Mouse (Mus musculus) bone marrow, adult 2 months (tissue): ENCODE results near the gene Synpo2. TPM values are rescaled to one million over a fixed set of nuclear protein-coding genes. Genes with fewer than 3 reads are reported as not detected.

ENCODE experiments used
- H3K27ac ChIP-seq: fragments of 200-500 bp; 2 replicates; pipeline ENCODE4 v1.5.1; 2012; ENCODE audit warnings: low read depth, mild to moderate bottlenecking, control low read depth, inconsistent platforms, low read length; ENCODE audit not compliant: control insufficient read depth, poor library complexity, insufficient read depth
- H3K4me1 ChIP-seq: fragments of 200-500 bp; 2 replicates; pipeline ENCODE4 v1.6.1; 2011; ENCODE audit warnings: low read length; ENCODE audit not compliant: control insufficient read depth, insufficient read depth
- H3K4me3 ChIP-seq: fragments of 200-500 bp; replicated peaks from 2 replicates; pipeline ENCODE3; 2011; ENCODE audit warnings: mild to moderate bottlenecking, low read depth, low read length, control low read depth; ENCODE audit not compliant: control insufficient read depth
- CTCF ChIP-seq: fragments of 200-500 bp; IDR thresholded peaks from 2 replicates; pipeline ENCODE4 v1.5.1; 2011; ENCODE audit warnings: low read length, control low read depth; ENCODE audit not compliant: control insufficient read depth, insufficient read depth
- POLR2A ChIP-seq: fragments of 200-500 bp; IDR thresholded peaks from 2 replicates; pipeline ENCODE4 v1.6.1; 2011; ENCODE audit warnings: low read depth, mild to moderate bottlenecking, control low read depth, low read length, borderline replicate concordance; ENCODE audit not compliant: control insufficient read depth
- WGBS: fragments of 180-500 bp; shearing (Covaris S2); methylation state at CpG from one replicate; pipeline ENCODE4 v1.1.7; 2018; 5-methylcytosine and 5-hydroxymethylcytosine counted together
- polyA plus RNA-seq: library from polyadenylated mRNA; stranded (reverse); fragments of >200 nt; gene quantifications from 2 replicates; pipeline ENCODE4 v1.2.4, GENCODE M21; 2011; ENCODE audit warnings: low replicate concordance; ENCODE audit not compliant: missing spikeins, insufficient read depth, insufficient read length

Synpo2 gene
- polyA plus RNA-seq, 1 experiment, result 0.80 TPM

DNA sequence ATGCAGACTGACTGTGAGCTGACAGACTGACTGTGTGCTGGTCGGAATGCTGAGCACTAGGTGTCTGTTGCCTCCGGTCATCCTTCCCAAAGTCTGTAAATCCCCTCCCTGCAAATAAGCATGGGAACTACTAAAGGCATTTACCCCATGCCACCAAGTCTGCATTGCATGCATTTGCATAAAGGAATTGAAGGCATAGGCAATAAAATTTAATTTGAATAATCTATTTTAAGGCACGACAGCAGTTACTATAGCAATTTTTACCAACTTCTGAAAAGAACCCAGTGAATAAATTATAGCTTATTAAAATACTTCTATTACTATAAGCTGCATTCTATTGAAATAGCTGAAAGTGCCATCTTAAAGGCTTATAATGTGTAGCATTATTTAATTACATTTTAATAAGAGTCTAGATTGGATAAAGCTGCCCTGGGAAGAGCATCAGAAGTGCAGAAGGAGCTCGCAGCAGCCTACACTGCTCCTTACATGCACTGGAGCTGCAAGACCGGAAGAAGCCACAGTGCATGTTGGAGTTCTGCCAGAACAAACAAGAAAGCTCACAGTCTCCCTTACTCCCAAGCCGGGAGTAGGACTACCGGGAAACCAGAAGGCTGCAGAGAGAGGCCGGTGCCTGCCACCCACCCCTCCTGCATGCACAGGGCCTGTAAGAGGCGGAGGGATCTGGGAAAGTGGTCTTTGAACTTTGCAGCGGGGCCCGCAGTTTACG lies 142.9 kb downstream of the Synpo2 start:
- TF ChIP-seq POLR2A (no peak), CTCF (no peak)
- Histone ChIP-seq H3K4me1 (no peaks in the 10 kb centered on the region), H3K27ac (no peak overlapping the region), H3K4me3 (no peak overlapping the region)
- 84% methylated on average over 12 of the region's 12 CpGs for WGBS

GRCm38 (mm10) chr3:123092442-123092841 lies 143.5 kb downstream of the Synpo2 start:
- 74% methylated on average over 6 of the region's 6 CpGs for WGBS
- TF ChIP-seq POLR2A, result no peak
- TF ChIP-seq CTCF, result no peak
- Histone ChIP-seq H3K4me3 (no peak overlapping the region), H3K27ac (no peak overlapping the region), H3K4me1 (no peaks in the 10 kb centered on the region)

DNA sequence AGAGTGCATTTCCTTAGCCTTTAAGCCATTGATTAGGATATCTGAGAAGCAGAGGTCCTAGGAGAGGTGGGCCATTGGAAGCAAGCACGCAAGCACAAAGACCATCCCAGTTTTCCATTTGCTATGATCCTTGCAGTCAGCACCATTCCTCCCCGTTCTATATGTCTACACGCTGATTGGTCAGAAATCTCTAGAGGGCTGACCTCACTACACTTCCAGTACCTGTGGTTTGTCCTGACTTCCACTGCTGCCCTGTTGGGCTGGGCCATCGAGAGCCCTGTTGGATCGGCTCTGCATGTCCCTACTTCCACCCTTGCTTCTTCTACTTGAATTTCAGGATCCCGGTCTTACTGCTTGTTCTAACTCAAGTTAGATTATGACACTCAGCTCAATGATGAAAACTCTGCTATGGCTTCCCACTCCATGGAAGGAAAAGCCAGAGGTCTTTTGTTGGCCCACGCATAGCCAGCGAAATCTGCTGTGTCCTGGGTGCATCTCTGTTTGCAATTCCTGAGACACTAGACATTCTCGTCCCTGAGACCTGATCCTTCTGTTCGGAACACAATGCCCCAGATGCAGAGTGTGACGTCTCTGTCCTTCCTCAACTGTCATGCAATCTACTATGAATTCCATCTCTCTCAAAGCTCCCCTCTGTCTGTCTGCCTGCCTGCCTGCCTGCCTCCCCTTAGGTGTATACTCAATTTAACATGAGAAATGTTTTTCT lies 146.5 kb downstream of the Synpo2 start:
- Histone ChIP-seq H3K4me3 (no peak overlapping the region), H3K27ac (no peak overlapping the region), H3K4me1 (no peaks in the 10 kb centered on the region)
- WGBS, result 87% methylated on average over 11 of the region's 11 CpGs
- TF ChIP-seq POLR2A, result no peak
- TF ChIP-seq CTCF, result no peak

GRCm38 (mm10) chr3:123088284-123088683 lies 147.7 kb downstream of the Synpo2 start:
- no peak overlapping the region for H3K4me3 ChIP-seq
- H3K4me1 ChIP-seq, result no peaks in the 10 kb centered on the region
- no peak overlapping the region for H3K27ac ChIP-seq
- TF ChIP-seq POLR2A, result no peak
- TF ChIP-seq CTCF, result no peak
- WGBS, result 84% methylated on average over 5 of the region's 5 CpGs

GRCm38 (mm10) chr3:123085871-123086501 lies 150.0 kb downstream of the Synpo2 start:
- Histone ChIP-seq H3K27ac (no peak overlapping the region), H3K4me1 (no peaks in the 10 kb centered on the region), H3K4me3 (no peak overlapping the region)
- TF ChIP-seq POLR2A, result no peak
- TF ChIP-seq CTCF, result no peak
- WGBS, result 81% methylated on average over 16 of the region's 16 CpGs

DNA sequence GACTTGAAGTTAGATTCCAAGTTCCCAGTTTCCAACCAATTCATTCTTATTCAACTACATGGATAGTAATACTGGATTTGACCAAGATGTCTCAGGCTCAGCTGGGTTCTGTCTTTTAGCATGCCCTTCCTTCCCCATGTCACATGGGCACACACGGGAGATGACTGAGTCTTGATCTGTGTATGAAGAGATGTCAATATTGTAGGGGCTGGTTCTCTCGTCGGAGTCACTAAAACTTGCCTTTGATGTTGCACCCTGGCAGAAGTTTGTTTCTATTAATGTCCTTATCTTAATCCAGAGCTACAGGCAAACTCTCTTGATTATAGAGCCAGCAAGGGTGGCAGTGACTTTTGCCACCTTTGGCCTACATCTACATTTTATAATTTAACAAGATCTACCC lies 154.3 kb downstream of the Synpo2 start:
- WGBS, result 88% methylated on average over 3 of the region's 3 CpGs
- Histone ChIP-seq H3K27ac (no peak overlapping the region), H3K4me3 (no peak overlapping the region), H3K4me1 (no peaks in the 10 kb centered on the region)
- TF ChIP-seq CTCF (no peak), POLR2A (no peak)

GRCm38 (mm10) chr3:123080943-123081342 lies 155.0 kb downstream of the Synpo2 start:
- WGBS, result 85% methylated on average over 7 of the region's 7 CpGs
- TF ChIP-seq POLR2A, result no peak
- TF ChIP-seq CTCF, result no peak
- Histone ChIP-seq H3K4me3 (no peak overlapping the region), H3K27ac (no peak overlapping the region), H3K4me1 (no peaks in the 10 kb centered on the region)

DNA sequence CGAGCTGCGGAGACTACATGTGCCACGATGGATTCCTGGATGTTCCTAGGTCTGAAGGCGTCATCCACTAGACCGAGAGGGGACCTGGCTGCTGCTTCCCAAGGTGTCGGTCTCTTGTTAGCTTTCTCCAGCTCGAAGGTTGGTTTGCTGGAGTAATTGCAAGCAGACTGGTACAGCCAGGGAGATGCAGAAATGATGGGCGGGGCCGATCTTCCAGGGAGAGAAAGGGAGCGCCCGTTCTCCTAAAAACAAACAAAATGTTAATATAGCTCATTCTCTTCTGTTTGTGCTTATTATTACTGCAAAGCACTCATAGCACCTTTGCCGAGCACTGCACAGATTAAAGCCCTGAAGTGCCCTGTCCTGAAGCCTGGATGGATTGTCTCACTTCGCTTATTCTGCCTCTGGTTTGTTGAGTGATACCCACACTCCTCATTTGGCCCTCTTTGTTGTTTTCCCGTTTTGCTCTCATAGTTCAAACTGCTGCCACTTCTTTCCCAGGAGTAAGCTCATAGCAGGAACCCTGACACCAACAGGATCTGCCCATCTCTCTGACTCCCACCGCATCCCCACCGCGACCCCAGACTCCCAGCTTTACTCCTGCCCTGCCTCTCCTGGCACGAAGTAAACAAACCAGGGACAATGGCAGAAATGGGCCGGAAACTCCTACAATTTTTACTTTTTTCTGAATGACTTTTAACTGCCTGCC lies 155.8 kb downstream of the Synpo2 start:
- no peak overlapping the region for H3K27ac ChIP-seq
- no peak overlapping the region for H3K4me3 ChIP-seq
- 86% methylated on average over 19 of the region's 19 CpGs for WGBS
- H3K4me1 ChIP-seq, result no peaks in the 10 kb centered on the region
- TF ChIP-seq POLR2A, result no peak
- TF ChIP-seq CTCF, result no peak
